Mouse (Mus musculus) olfactory bulb, adult 2 months (tissue): ENCODE results near the gene Cep95.

Source experiments
- CTCF ChIP-seq: fragments of 200-500 bp; IDR thresholded peaks from 2 replicates; pipeline ENCODE4 v1.5.1; 2012; ENCODE audit warnings: low read depth, mild to moderate bottlenecking, low read length, moderate library complexity; ENCODE audit not compliant: insufficient read depth
- POLR2A ChIP-seq: fragments of 200-500 bp; IDR thresholded peaks from 2 replicates; pipeline ENCODE4 v1.6.1; 2012; ENCODE audit warnings: mild to moderate bottlenecking, low read depth, low read length, moderate library complexity; ENCODE audit not compliant: insufficient read depth

DNA sequence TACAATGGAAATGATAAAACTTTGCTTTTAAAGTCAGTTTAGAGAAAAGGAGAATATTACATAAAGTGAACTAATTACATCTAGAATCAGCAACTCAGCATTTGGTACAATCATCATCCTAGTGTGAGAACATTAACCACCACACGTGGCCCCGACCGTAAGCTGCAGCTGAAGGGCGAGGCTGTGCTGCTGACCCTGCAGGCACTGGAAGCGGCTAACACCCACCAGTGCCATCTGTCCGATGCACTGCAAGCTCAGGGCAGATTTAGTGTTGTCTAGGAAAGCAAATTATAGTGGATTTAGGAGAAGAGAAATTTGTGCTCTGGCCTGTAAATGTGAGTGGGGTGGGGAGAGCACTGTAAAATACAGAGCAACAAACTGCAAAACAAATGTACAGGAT lies 31.2 kb downstream of the Cep95 start:
- TF ChIP-seq CTCF = no peak
- TF ChIP-seq POLR2A = no peak
